Mouse (Mus musculus) small intestine, adult 2 months (tissue): ENCODE results near the gene Map1b. TPM values are rescaled to one million over a fixed set of nuclear protein-coding genes. Genes with fewer than 3 reads are reported as not detected.

Source experiments
- H3K27ac ChIP-seq: fragments of 200-500 bp; 2 replicates; pipeline ENCODE4 v1.5.1; 2012; ENCODE audit warnings: low read depth, low read length, control low read depth, inconsistent platforms; ENCODE audit not compliant: insufficient read depth
- H3K27me3 ChIP-seq: fragments of 200-500 bp; 2 replicates; pipeline ENCODE4 v1.6.1; 2012; ENCODE audit warnings: mild to moderate bottlenecking, moderate library complexity, low read length, inconsistent platforms; ENCODE audit not compliant: control insufficient read depth, insufficient read depth
- H3K36me3 ChIP-seq: fragments of 200-500 bp; 2 replicates; pipeline ENCODE4 v1.6.1; 2012; ENCODE audit warnings: mild to moderate bottlenecking, low read length, control low read depth, inconsistent platforms; ENCODE audit not compliant: control insufficient read depth, insufficient read depth
- H3K4me1 ChIP-seq: fragments of 200-500 bp; 2 replicates; pipeline ENCODE4 v1.6.1; 2012; ENCODE audit warnings: low read length, inconsistent platforms, mixed read lengths; ENCODE audit not compliant: control insufficient read depth, insufficient read depth, insufficient read length
- H3K4me3 ChIP-seq: fragments of 200-500 bp; 2 replicates; pipeline ENCODE4 v1.5.1; 2012; ENCODE audit warnings: low read depth, mild to moderate bottlenecking, control low read depth, inconsistent platforms, low read length, moderate library complexity
- CTCF ChIP-seq: fragments of 200-500 bp; IDR thresholded peaks from 2 replicates; pipeline ENCODE4 v1.5.1; 2012; ENCODE audit warnings: low read depth, mild to moderate bottlenecking, control low read depth, inconsistent platforms, low read length, moderate library complexity, mixed read lengths; ENCODE audit not compliant: insufficient replicate concordance, insufficient read length; ENCODE audit errors: extremely low read depth
- POLR2A ChIP-seq: fragments of 200-500 bp; IDR thresholded peaks from 2 replicates; pipeline ENCODE4 v1.6.1; 2012; ENCODE audit warnings: low read depth, mild to moderate bottlenecking, control low read depth, inconsistent platforms, low read length, moderate library complexity
- WGBS: fragments of 180-500 bp; shearing (Covaris S2); methylation state at CpG from one replicate; pipeline ENCODE4 v1.1.7; 2018; 5-methylcytosine and 5-hydroxymethylcytosine counted together
- polyA plus RNA-seq: library from polyadenylated mRNA; depleted of rRNA; stranded (reverse); fragments of >200 nt; gene quantifications from 2 replicates; pipeline ENCODE4 v1.2.3, GENCODE M21; 2012

The Map1b gene
- polyA plus RNA-seq, 1 experiment = 0.74 TPM

- no peaks in the 10 kb centered on the region for H3K4me1 ChIP-seq
- TF ChIP-seq POLR2A (no peak), CTCF (no peak)
- H3K4me3 ChIP-seq = no peak overlapping the region
- H3K36me3 ChIP-seq = no peaks in the 10 kb centered on the region
- 79% methylated on average over 12 of the region's 12 CpGs for WGBS
- H3K27ac ChIP-seq = no peak overlapping the region
- H3K27me3 ChIP-seq = no peaks in the 10 kb centered on the region
These were observed 57.5 kb downstream of the Map1b start for GRCm38 (mm10) chr13:99458658-99459386.

DNA sequence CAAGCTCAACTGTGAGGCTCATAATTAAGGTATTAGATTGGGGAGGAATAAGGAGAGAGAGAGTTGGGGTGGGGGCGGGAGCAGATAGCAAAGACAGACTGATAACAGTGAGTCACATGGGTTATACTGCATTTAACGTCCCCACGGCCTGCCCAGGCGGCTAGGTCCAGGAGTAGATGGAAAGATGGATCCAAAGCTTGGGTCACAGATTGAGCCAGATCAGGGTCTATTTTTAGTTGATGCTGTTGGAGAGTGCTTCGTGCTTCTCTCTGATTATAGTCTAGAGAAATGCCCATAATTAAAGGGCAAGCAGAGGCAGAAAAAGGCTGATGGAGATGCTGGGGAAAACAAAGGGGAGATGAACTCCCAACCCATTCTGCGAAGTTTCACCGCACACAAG is 61.4 kb downstream of the Map1b start:
- 73% methylated on average over 7 of the region's 7 CpGs for WGBS
- Histone ChIP-seq H3K27ac (no peak overlapping the region), H3K36me3 (no peaks in the 10 kb centered on the region), H3K27me3 (no peaks in the 10 kb centered on the region), H3K4me3 (no peak overlapping the region), H3K4me1 (no peaks in the 10 kb centered on the region)
- TF ChIP-seq POLR2A (no peak), CTCF (no peak)

- no peak for TF ChIP-seq CTCF
- TF ChIP-seq POLR2A = no peak
- WGBS = 76% methylated on average over 3 of the region's 3 CpGs
- Histone ChIP-seq H3K36me3 (no peaks in the 10 kb centered on the region), H3K4me1 (no peaks in the 10 kb centered on the region), H3K4me3 (no peak overlapping the region), H3K27ac (no peak overlapping the region), H3K27me3 (no peaks in the 10 kb centered on the region)
These were observed 63.9 kb downstream of the Map1b start for GRCm38 (mm10) chr13:99452444-99452843.

DNA sequence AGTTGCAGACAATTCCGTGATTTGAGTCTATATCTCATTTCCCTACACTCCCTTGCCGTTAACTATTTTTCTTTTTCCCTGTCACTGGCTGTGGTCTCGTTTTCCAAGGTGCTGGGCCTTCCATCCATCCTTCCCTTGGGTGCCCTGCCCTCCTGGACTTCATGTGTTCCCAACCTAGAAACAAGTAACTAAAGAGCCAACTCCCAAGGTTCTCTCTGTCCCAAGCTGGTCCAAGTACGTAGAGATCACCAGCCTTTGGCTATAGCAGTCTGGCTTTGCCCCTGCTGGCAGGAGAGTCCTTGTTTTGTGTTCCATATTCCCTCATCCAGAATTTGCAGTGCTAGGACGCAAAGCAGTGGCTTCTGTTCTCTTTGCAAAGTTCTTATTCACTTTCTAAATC is 65.1 kb downstream of the Map1b start:
- H3K4me3 ChIP-seq = no peak overlapping the region
- H3K27me3 ChIP-seq = no peaks in the 10 kb centered on the region
- no peak overlapping the region for H3K27ac ChIP-seq
- 79% methylated on average over 5 of the region's 5 CpGs for WGBS
- no peaks in the 10 kb centered on the region for H3K4me1 ChIP-seq
- no peak for TF ChIP-seq POLR2A
- no peak for TF ChIP-seq CTCF
- H3K36me3 ChIP-seq = no peaks in the 10 kb centered on the region

GRCm38 (mm10) chr13:99450766-99451165 is 65.6 kb downstream of the Map1b start:
- Histone ChIP-seq H3K27me3 (no peaks in the 10 kb centered on the region), H3K4me3 (no peak overlapping the region)
- WGBS = 82% methylated on average over 7 of the region's 7 CpGs

DNA sequence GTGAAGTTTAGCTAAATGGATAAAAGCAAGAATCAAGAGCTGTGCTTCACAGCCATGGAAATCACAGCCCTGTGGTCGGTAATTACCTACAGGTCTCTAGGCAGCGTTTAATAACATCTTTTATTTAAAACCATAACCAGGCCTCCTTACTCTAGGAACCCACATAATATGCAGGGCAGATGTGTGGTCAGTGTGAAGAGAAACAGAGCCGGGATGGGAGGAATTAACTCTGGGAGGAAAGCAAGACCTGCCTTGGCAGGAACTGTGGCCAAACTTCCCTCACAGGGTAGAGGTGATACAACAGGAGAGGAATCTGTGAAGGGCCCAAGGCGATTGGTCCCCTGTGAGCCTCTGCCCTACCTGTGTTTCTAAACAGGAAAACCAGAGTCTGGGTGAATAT is 66.8 kb downstream of the Map1b start:
- H3K36me3 ChIP-seq = no peaks in the 10 kb centered on the region
- WGBS = 79% methylated on average over 4 of the region's 4 CpGs
- H3K4me3 ChIP-seq = no peak overlapping the region
- no peaks in the 10 kb centered on the region for H3K27me3 ChIP-seq
- TF ChIP-seq POLR2A (no peak), CTCF (no peak)
- no peaks in the 10 kb centered on the region for H3K4me1 ChIP-seq
- no peak overlapping the region for H3K27ac ChIP-seq

More at GRCm38 (mm10) chr13:99450766-99451165, 65.6 kb downstream of the Map1b start:
- no peak for TF ChIP-seq CTCF
- TF ChIP-seq POLR2A = no peak
- Histone ChIP-seq H3K36me3 (no peaks in the 10 kb centered on the region), H3K4me1 (no peaks in the 10 kb centered on the region), H3K27ac (no peak overlapping the region)

DNA sequence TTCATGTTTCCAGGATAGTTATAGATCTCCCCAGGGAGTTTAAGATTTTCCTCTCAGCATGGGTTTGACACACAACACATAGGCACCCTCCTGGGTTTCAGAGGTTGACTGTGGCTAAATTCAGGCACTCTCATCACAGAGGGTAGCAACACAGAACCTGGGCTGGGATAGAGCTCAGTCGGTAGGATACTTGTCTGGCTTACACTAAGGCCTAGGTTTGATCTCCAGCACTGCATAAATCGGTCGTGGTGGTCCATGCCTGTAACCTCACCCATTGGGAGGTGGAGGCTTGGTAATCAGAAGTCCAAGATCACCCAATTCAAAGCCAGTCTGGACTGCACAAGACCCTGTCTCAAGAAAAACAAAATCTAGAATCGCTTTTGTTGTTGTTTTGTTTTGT is 68.1 kb downstream of the Map1b start:
- no peaks in the 10 kb centered on the region for H3K27me3 ChIP-seq
- TF ChIP-seq CTCF (no peak), POLR2A (no peak)
- no peaks in the 10 kb centered on the region for H3K36me3 ChIP-seq
- no peak overlapping the region for H3K4me3 ChIP-seq
- H3K4me1 ChIP-seq = no peaks in the 10 kb centered on the region
- WGBS = 81% methylated on average over 4 of the region's 4 CpGs
- H3K27ac ChIP-seq = no peak overlapping the region
